Mouse (Mus musculus) lung, postnatal 0 days (tissue): ENCODE results near the gene Gjc2.
A peak's percentile ranks its signal among the peaks of the same experiment; 100 is the strongest.

Experiments
- CTCF ChIP-seq: IDR thresholded peaks from 2 replicates; pipeline ENCODE4 v1.5.1; 2016; ENCODE audit warnings: antibody characterized with exemption, mild to moderate bottlenecking
- EP300 ChIP-seq: IDR thresholded peaks from 2 replicates; pipeline ENCODE4 v1.6.1; 2016; ENCODE audit warnings: antibody characterized with exemption, mild to moderate bottlenecking, control low read depth

- TF ChIP-seq EP300 = peak; percentile 88
- no peak for TF ChIP-seq CTCF
Observed at GRCm38 (mm10) chr11:59218389-59218998, 35.5 kb upstream of the Gjc2 start.
